Mouse (Mus musculus) fibroblast of lung, adult 2 months (primary cell): ENCODE data around the gene Erf.
A peak's percentile ranks its signal among the peaks of the same experiment; 100 is the strongest.

Experiments used
- DNase-seq: peaks from one replicate; pipeline ENCODE4 v3.0.0-alpha.2; 2011; ENCODE audit warnings: low read depth

Erf gene

GRCm38 (mm10) chr7:25250141-25250972, at the start of gene Erf:
TSS of gene Erf (minus strand) at chr7:25250761.
- DNase-seq: peak; percentile 66

DNA sequence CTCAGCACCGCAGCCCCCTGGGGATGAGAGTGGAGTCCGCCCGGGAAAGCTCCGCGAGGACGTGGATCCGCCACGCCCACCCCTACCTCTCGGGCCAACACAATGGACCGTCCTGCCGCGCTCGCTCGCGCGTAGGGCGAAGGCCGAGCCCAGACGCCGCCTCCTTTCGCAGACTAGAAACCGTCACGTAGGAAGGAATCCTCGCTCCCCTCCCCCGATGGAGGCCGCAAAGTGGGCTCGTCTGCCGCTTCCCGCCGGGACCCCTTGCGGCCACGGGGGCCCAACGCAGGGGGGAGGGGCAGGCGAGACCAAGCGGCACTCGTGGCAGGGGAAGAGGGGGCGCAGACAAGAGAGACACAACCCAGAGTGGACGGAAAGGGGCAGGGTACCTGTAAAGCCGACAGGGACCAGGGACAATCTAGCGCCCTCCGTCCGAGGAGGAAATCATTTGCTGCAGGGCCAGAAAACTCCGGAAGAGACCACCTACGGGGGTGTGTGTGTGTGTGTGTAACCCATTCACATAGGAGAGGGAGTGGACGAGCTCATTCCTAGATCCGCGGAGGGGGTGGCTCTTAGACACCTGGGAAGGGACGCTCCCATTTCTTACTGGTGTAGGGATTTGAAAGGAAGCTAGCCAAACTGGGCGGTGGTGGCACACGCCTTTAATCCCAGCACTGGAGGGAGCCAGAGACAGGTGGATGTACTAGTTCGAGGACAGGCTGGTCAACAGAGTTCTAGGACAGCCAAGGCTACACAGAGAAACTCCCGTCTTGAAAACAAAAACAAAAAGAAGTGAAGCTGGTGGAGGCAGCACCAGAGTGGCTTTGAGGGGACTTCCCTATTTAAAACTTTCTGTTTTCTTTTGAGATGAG, 47.1 kb upstream of the Erf start, which contains the start of gene Pafah1b3:
Pafah1b3 (minus strand) TSS at position 533 of the 872 bp plus-strand sequence.
- DNase-seq: peak; percentile 57

DNA sequence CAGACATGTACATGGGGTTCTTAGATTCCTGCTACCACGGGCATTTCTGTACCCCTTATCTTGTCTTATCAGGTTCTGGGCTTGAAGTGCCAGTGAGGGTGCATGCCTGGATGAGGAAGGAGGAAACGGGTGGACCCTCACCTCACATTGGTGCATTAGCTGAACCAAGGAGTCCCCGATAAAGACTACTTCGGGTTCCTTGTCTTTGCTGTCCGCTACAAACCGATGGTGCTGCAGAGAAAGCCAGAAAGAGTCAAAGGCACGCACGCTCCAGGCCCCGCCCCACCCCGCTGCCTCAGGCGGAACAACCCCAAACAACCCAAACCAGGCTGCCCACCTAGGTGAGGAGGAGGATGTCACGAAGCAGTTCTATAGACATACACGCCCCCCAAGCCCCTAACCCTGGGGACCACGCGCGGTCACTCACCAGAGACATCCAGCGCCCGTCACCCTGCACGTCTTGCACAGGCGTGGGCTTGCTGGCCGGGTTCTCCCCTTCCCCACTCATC, 46.4 kb upstream of the Erf start:
- no peak for DNase-seq

- no peak for DNase-seq
Measured at GRCm38 (mm10) chr7:25294960-25295722, 44.6 kb upstream of the Erf start.

DNA sequence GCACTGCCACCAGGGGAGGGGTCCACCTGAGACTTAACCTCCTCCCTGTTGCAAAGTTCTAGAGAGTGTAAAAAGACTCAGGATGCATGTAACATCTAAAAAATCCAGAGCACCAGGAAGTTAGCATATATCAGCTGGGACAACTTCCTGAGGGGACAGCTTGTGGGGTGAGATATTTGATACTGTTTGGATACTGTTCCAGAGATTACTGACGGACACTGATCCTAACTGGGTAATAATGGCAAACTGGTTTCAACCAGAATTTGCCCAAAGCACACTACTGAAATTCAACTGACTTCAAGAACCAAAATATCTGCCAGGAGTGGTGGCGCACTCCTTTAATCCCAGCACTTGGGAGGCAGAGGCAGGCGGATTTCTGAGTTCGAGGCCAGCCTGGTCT, 43.9 kb upstream of the Erf start:
- no peak for DNase-seq

DNA sequence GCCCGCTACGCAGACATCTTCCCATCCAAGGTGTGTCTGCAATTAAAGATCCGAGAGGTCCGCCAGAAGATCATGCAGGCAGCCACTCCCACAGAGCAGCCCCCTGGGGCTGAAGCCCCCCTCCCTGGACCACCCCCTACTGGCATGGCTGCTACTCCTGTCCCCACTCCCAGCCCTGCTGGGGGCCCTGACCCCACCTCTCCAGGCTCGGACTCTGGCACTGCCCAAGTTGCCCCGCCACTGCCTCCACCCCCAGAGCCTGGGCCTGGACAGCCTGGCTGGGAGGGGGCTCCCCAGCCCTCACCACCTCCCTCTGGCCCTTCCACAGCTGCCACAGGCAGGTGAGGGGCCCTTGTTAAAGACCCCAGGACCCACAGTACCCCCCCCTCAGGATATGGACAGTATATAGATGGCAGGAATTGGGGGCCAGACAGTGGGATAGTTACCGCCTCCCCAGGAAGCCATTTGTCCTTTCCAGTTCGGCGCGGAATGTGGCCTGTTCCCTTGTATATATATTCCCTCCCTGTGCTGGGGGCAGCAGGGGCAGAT, 42.7 kb upstream of the Erf start:
- no peak for DNase-seq

- no peak for DNase-seq
Measured at GRCm38 (mm10) chr7:25292107-25292506, 41.5 kb upstream of the Erf start.

- no peak for DNase-seq
Measured at GRCm38 (mm10) chr7:25290911-25291310, 40.4 kb upstream of the Erf start.

GRCm38 (mm10) chr7:25290463-25290862, 39.9 kb upstream of the Erf start:
- no peak for DNase-seq

GRCm38 (mm10) chr7:25289925-25290324, 39.4 kb upstream of the Erf start:
- DNase-seq: no peak

DNA sequence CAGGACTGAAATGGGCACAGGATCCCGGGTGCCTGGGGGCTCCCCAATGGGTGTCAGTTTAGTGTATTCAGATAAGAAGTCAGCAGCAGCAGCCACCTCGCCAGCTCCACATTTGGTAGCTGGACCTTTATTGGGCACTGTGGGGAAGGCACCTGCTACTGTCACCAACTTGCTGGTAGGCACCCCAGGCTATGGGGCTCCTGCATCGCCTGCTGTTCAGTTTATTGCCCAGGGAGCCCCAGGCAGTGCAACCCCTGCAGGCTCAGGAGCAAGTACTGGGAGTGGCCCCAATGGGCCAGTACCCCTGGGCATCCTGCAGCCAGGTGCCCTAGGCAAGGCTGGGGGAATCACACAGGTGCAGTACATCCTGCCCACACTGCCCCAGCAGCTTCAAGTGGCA, 38.2 kb upstream of the Erf start:
- no peak for DNase-seq

DNA sequence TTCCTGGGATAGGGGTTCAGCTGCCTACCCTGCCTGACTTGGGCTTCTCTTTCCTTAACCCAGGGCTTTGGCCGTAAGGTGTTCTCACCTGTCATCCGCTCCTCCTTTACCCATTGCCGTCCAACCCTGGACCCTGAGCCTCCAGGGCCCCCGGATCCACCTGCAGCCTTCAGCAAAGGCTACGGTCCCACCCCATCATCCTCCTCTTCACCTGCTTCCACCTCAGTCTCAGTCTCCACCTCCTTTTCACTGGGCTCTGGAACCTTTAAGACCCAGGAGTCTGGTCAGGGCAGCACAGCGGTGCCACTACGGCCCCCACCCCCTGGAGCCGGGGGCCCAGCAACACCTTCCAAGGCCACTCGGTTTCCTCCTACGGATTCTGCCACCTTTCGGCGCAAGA, 37.5 kb upstream of the Erf start:
- no peak for DNase-seq

- DNase-seq: no peak
Measured at GRCm38 (mm10) chr7:25286989-25287388, 36.4 kb upstream of the Erf start.

GRCm38 (mm10) chr7:25285511-25286238, 35.1 kb upstream of the Erf start:
- no peak for DNase-seq

- no peak for DNase-seq
Measured at GRCm38 (mm10) chr7:25284766-25285165, 34.2 kb upstream of the Erf start.

DNA sequence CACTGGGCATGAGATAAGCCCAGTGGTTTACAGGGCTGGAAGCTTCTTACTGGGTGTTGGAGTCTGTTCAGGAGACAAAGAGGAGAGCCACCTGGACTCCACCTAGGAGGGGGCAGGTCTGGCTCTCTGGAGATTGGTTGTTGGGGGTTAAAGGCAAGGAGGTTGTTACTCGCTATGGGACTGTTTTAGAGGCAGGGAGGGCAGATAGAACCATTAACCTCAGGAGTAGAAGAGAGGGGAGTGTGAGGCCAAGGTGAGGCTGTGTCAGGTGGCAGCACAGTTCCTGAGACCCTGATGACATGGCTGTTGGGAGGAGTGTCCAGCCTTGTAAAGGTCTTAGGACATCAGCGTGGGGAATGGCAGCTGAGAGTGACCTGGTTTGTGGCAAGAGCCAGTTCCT, 33.6 kb upstream of the Erf start:
- no peak for DNase-seq

DNA sequence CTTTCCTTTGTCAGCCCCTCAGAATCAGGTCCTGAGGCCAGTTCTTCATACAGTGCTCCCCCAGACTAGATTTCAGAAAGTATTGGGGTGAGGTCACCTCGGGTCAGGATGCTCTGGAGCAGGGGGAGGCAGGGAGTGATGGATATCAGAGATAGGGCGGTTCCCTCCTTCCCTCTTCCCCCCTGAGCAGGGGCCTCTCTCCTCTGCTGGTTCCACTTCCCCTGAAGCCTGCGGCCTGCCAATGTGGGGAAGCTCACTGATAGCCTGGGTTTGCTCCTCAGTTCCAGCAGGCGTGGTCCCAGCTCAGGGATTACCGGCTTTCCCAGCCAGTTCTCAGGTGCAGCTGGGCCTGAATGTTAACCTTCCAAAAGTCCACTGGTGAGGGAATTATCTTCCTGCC, 33.1 kb upstream of the Erf start:
- DNase-seq: no peak

- DNase-seq: no peak
Measured at GRCm38 (mm10) chr7:25282731-25283211, 32.2 kb upstream of the Erf start.

DNA sequence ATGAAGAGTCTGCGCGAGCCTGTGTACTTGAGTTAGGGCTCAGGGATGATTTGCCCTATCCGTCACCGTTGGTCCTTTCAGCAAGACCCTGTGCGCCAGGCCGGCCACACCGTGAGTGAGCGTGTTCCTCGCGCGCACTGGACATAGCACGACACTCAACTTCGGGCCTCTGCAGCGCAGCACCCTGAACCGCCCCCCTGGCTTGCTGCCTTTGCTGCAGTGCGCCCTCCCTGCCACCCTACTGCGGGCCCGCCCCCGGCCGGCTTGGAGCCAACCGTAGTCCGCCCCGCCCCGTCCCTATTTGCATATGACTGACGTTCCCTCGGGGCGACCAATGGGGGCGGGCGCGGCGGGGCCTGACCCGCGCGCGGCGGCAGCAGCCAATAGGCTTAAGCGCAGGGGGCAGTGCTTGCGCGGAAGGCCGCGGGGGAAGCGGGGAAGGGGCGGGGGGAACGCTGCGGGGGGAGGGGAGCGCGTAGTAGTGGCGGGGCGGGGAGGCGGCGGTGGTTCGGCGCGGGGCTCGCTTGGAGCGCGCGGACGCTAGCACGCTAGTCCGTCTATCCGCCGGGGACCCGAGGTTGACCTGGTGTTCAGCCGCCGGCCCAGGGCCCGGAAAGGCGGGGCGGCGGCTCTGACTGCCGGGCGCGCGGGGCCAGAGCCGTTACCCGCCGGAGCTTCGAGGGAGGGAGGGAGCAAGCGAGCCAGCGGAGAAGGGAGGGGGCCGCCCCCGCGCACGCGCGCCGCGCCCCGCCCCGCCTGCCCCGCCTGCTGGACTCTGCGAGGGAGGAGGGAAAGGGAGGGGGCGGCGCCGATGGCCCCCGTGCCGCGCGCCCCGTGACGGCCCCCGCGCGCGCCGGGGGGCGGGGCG, 31.4 kb upstream of the Erf start:
- DNase-seq: peak; percentile 89

GRCm38 (mm10) chr7:25281166-25281733, 30.7 kb upstream of the Erf start:
- DNase-seq: no peak
